Mouse (Mus musculus) thymus, adult 18-20 months (tissue): ENCODE results near the gene Ctsc.
"Not testable (repeated sequence)": the region's sequence is repeated elsewhere in the genome, so short reads cannot be mapped to it uniquely, and the experiment has no call there.

Experiments
- DNase-seq, 2 experiments: peaks; one replicate each; pipeline ENCODE4 v3.0.0; 2022; ENCODE audit warnings: mixed read lengths in 2 of 2

Gene Ctsc

DNA sequence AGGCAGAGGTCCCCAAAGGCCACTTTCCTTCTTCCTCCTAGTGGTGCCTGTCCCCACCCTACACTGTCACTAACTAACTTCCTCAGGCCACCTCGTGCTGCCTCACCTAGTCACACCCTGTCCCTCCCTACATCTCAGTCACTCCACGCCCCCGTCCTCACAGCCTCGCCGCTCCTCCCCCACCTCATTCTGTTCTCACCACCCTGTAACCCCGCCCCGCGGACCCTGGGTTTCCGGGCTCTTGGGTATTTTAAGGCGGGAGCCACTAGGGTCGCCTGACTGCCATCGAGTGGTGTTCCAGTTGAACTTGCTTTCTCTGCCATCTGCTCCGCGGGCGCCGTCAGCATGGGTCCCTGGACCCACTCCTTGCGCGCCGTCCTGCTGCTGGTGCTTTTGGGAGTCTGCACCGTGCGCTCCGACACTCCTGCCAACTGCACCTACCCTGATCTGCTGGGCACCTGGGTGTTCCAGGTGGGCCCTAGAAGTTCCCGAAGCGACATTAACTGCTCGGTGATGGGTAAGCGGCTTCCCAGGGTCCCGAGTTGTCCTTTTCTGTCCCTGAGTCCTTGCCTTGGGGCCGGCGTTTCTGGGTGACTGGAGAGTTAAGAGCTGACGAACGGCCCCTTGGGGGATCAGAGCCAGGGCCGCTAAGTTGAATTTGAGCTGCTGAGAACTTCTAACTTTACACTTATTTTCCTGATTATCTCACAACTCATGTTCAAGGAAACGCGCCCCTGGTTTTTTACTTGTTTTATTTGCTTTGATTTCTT, at the start of gene Ctsc:
Gene Ctsc, plus strand, starts transcription at position 228 of the 770 bp plus-strand sequence.
- peak; percentile 91 to 95 for DNase-seq

DNA sequence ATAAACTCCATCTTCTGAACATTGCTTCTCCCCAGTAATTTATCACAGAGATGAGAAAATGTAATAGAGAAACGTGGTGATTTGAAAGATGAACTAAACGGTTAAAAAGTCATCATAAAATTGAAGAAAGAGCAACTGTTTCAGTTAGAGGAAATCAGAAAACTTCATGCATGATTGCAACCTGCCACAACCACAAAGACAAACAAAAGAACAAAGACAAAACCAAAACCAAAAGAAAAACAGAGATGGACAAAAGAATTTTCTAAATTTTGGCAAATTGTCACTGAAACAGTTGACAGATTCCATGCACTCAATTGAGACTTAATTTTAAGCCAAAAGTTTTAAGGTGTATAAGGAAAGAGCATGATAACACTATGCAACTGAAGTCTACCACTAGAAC, 48.8 kb upstream of the Ctsc start:
- no peak for DNase-seq

DNA sequence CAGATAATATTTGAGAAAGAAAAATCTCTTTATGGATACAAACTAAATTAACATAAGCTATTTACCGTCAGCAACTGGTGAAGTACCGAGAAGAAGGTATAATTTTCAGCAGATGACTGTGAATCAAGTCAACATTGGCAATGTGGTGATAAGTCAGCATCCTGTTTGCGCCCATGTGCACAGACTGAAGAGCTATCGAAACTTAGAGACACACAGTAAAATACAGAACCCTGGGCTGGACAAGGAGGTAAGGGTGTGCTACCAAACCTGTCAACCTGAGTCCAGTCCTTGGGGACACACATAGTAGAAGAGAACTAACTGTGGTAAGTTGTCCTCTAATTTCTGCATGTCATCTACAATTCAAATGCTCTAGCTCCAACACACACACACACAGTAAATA, 47.8 kb upstream of the Ctsc start:
- DNase-seq: no peak

DNA sequence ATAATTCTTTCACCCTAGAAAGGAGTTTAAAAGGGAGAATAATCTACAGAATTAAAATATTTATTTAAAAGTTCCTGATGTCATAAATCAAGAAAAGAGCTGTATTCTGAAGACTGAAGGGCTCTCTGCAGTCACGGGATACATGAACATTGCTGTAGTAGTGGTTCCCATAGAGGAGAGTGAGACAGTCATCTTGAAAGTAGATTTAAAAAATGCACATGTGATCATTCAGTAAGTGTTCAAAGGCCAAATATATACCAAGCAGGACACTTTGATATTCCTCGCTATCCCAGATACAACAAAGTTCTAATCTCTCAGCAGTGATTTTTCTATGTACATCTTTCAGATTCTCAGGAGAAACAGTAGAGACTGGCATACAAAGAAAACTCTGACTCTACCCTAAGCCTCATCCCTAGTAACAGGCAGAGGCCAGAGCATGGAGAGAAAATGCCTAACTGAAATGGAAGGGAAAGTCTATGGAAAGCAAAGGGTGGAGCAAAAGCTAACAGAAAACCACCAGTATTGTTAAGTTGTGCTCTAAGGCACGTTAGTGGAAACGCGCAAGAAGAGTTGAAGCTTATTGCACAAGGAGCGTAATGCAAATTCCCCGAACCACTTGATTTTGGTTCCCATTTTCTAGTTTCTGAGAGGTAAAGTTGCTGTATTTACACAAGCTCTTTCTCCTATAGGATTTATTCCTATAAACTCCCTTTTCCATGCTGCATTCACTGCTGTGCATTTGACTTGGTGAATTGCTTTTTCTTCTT, 46.9 kb upstream of the Ctsc start:
- DNase-seq: no peak

DNA sequence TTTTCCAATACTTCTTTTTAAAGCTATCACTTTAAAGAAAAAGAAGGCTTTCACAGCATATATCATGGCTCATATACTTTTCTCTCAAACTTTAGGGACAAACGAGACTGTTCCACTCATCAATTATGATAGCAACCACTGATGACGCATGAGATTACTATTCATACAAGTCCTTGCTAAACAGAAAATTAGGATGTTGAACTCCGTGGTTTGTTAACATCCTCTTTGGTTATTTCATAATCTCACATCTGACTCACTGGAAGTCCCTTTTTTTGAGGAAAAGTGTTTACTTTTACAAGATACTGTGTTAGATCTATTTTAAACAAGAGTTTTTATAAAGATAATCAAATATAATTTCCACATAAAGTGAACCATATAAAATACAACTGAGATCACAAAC, 34.8 kb upstream of the Ctsc start:
- DNase-seq: no peak

DNA sequence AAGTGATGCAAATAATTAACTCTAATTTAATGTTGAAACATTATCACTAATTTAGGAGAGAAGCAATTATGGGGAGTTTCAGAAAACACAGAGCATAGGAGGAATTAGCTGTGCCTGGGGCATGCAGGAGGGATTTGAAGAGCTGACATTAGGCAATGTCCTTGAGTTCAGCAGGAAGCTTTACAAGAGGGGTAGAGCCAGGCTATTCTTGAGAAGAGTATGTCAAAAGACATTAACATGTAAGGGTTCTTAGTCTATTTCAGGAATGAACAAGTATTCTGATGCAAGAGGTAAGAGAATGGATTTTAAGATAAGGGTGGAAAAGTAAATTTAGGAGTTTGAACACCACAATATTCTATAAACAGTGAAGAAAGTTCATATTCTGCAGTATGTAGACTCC, 33.4 kb upstream of the Ctsc start:
- DNase-seq: no peak

DNA sequence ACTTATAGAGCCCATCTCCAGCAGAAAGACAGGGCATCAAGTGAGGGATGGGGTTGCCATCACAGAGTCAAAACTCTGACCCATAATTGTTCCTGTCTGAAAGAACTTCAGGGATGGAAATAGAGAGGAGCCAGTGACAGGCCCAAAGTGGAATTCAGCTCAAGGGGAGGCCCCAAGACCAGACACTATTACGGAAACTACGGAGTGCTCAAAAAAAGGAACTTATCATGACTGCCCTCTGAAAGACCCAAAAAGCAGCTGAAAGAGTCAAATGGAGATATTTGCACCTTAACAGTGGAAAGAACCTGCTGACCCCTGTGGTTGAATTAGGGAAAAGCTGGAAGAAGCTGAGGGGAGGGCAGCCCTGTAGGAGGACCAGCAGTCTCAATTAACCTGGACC, 27.5 kb upstream of the Ctsc start:
- not testable (repeated sequence) for DNase-seq

DNA sequence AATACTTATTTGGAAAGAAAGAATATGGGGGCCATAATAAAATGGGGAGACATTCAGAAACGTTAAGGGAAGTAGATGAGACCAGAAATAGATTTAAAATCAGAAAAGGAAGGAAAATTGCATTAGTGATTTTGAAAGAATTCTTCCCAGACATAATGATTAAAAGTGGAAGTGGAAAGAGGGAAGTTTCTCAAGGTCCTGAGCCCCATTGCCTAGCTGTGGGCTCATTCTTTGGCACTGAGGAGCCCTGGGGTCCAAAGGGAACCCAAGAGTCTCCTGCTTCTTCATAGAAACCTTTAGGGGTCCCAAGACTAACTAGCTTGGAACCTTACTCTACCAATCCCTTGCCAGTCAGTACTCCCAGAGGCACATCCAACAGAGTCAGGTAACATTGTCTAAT, 26.4 kb upstream of the Ctsc start:
- no peak for DNase-seq

DNA sequence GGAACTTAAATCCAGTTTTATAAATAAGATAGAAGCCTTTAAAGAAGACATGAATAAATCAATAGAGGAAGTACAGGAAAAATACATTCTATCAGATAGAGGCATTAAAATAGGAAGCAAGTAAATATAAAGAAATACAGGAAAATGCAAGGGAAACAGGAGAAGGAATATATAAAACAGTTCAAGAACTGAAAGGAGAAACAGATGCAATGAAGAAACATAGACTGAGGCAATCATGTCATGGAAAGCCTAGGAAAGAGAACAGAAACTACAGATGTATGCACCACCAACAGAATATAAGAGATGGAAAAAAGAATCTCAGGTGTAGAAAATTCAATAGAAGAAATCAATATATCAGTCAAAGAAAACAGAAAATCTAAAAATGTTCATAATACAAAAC, 25.8 kb upstream of the Ctsc start:
- DNase-seq: no peak

DNA sequence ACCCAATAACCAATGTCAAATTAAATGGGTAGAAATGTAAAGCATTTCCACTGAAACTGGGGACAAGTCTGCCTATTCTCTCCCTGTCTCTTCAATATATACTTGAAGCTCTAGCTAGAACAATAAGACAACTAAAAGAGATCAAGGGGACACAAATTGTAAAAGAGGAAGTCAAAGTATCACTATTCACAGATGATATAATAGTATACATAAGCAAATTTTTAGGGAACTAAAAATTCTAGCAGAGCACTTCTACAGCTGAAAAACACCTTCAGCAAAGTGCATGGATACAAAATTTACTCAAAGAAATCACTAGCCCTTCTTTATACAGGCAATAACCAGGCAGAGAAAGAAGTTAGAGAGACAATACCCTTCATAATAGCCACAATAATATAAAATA, 23.0 kb upstream of the Ctsc start:
- no peak for DNase-seq

DNA sequence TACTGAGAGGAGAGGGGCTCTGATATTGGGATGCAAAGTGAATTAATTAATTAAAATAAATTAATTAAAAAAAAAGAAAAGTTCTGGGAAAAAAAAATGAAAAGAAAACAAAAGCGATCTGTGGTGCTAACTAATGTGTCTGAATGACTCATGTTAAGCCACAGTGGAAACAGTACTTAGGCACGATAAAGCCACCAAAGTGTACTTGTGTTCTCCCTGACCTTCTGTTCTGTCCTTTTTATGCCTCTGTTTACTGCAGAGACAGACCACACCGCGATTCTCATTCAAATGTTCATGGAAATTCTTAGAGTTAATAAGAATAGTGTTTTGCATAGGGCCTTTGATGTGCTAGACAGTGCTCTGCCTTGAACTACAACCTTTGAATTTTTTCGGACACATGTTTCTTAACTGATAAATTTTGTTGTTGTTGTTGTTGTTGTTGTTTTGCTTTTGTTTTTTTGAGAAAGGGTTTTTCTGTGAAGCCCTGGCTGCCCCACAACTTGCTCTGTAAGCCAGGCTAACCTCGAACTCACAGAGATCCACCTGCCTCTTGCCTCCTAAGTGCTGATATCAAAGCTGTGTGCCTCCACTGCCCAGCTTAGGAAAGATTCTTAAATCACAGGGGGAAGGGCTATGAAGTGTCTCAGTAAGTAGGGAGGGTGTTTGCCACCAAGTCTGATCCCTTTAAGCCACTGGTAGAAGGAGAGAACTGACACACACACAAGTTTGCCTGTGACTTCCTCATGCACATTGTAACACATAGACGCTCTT, 18.5 kb upstream of the Ctsc start:
- DNase-seq: no peak

DNA sequence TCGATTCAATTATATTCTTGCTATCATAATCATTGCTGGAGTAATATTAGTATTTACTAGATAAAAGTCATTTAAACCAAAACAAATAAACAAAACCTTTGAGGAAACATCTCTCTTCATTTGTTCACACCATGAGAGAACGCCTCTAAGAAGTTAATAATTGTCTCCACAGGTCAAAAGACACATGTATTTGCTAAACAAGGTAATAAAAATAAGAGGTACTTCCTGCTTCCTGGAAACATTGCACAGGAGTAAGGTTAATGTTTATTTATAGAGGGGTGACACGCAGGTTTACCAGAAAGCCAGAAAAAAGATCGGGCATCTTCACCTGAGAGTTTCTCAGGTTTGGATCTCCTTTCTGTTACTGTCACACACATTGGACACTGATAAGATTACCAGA, 16.1 kb upstream of the Ctsc start:
- no peak for DNase-seq

DNA sequence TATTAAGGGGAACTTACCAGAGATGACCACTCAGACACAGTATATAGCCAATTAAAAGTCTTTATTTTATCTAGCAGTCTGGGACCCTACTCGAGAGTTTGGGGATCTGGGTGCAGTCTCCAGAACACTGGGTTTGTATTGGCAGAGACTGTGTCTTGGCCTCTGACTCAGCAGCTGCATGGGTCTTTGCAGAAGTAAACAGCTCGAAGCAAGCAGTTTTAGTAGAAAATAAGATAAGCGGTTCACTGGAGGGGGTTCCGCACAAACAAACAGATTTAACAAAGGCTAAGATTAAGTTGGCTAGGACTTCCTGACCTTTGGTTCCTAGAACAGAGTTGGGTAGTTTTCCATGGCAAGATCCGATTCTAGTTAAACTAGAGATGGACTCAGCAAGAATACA, 13.0 kb upstream of the Ctsc start:
- DNase-seq: no peak

DNA sequence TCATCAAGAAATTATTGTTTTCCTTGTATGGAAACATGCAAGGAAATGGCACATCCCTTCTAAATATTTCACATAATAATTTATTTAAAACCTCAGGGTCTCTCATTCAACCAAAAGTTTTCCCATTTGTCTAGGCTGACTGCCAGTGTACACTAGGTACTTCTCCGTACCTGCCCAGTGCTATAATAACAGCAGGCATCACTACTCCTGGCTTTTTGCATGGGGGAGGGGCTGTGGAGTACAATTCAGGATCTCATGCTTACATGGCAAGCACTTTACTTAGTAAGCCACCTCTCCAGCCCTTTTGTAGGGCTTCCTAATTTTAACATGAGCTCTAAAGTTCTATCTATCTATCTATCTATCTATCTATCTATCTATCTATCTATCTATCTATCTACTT, 8.0 kb upstream of the Ctsc start:
- no peak for DNase-seq

DNA sequence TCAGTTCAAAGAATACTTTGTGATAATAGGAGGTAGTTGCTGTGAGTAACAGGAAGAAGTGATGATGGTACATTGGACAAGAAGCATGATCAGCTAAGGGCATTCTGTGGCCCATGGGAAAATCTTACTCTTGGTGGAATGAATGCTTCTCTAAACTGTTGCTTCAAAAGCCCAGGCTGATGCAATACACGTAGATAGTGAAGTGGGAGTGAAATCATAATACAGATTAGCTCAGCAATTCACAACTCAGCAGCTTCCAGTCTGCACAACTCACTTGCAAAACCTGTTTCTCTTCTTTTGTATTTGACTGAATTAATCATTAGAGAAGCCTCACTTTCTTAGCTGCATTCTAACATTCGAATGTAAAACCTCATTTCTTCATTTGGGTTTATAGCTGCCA, 6.4 kb upstream of the Ctsc start:
- DNase-seq: no peak

DNA sequence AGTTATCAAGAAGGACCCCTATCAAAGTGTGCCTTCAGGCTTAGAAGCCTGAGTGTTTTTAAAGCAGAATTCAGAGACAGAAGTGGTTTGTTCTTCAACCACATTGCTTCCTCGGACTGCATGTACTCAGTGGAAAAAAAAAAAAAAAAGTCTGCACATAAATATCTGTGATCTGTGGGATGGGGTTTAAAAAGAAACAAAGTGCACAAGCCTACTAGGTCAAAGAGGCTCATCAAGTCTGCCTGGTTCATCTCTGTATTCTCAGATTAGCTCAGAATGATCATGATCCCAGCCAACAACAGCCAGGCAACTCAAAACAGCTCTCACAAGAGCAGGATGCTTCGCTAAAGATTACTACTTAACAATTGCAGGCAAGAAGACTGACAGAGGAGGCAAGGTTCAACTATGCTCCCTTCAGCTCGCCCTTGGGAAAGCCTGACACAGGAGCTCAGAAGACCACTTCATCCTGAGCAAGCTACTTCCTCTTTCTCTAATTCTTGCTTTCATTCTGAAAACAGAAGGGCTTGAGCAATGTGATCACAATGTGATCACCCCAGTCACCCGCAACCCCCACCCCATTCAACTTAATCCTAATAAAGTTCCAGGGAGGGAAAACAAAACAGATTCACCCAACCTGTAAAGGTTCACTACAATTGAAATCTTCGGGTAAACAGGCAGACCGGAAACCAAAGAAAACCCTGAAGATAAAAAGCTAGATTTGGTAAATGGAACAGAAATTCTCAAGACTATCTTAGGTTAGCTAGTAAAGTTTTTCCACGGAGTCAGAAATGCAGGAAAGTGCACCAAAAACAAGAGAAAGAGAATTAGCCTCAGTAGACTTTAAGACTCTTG, 745 bp upstream of the Ctsc start:
- peak; percentile 1 to 19 for DNase-seq

DNA sequence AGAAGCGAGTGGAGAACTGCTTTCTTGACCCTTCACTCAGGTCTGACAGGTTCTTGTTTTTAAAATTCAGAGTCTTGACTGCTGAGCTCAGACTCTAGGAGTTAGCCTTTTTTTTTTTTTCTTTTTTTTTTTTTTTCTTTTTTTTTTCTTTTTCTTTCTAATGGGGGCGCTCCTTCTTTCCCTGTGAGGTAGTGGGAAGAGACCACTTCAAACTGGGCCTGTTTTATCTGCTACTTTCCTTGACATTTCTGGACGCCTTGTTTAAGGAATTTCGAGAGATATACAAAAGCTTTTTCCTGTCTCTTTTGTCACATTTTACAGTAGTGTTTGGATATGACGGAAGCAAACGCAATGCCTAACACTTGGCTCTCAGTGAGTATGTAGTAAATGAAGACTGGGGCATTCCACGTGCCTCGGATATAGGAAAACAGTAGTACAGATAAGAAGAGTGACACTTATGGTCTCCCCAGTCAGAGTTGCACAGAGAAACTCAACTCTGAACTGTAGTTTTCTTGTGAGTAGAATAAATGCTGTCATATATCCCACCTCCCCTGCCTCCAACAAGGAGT, 827 bp downstream of the Ctsc start:
- DNase-seq: no peak

DNA sequence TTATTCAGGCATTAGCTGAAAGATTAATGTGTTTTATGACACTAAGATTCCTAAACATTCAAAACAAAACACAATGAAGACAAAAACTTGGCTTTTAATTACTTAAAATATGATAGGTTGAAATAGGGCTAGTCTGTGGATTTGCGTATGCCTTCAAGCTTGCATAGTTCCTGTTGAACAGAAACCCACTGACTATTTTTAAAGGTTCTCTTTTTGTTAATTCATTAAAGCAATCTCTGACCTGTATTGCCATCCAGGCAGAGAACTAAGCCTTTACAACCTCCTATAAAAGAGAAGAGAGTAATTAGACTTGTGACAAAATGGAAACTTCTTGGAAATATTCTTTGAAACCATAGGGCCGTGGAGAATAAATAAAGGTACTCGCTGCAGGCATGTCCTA, 7.4 kb downstream of the Ctsc start:
- DNase-seq: no peak

DNA sequence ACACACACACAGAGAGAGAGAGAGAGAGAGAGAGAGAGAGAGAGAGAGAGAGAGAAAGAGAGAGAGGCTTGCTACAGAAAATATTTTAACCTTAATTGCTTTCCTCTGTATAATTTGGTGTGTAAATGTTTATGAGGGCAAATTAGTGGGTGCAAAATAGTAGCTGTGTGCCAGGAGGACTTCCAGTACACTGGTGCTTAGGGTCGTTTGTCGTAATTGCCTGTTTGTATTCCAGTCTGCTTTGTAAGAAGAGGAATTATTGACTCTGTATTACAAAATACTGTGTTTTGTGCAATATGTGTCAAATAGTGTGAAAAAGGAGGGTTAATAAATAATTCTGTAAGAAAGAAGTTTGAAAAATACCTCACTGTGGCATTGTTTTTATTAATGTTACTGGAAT, 13.2 kb downstream of the Ctsc start:
- no peak for DNase-seq

DNA sequence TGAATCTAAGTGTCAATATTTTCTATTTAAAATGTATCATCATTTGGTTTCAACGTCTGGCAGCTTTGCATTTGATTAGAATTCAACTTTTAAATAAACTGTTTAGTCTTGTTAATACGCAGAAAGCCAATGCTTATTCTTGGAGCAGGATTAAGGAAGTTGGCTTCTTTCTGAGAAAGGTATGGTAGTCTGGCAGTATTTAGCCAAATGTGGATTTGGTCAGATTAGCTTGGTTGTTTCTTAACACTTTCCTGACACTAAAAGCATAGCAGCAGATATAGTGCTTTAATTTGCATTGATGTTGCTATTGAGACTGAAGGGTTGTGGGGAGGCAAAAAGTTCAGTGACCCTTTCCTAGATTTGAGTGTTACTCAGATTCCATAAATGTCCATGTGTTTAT, 14.2 kb downstream of the Ctsc start:
- no peak for DNase-seq

DNA sequence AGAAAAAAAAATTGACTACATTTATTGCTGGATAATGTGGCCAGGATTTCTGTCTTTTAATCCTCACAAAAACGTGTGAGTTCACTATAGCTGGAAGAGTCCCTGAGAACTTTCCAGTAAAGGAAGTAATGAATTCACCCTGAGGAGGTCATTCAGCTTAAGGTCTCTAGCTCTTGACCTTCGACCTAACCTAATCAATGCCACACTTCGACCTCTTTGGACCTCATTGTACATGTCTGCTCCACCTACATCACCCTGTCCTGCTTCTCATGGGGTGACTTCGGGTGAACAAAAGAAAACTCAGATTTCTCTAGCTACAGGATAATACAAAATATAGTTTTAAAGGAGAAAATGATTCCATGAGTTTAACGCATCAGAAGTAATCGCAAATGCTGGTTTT, 16.0 kb downstream of the Ctsc start:
- no peak for DNase-seq

DNA sequence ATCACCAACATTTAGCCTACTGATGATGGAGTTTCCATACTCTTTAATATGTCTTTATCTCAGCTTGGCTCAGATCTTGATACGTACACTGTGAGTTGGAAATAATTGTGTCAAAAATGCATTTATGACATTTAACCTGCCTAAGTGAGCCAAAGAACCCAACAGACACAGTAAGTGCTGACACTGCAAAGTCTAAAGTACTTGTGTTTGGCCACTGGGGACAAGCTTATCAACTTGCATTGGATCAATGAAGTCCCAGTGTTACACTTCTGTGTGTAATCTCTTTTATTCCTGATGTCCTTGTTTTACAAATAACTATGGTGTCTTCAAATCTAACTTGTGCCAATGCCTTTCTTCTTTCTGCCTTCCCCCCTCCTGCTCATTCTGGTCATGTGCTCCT, 18.1 kb downstream of the Ctsc start:
- no peak for DNase-seq

DNA sequence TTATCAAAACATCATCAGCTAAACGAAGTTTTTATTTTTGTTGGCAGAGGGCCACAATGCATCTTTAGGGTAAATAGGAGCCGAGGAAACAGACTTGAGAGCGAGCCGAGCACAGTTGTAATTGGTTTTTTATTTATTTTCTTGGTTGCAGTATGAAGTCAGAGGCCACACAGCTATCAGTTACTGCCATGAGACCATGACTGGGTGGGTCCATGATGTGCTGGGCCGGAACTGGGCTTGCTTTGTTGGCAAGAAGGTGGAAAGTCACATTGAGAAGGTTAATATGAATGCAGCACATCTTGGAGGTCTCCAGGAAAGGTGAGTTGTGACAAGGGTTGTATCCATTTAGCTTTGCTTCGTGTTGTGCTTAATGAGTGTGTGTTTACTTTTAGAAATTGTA, 19.0 kb downstream of the Ctsc start:
- no peak for DNase-seq
